Mouse (Mus musculus): Measurements from ENCODE around the gene Cemip. TPM values are rescaled to one million over a fixed set of nuclear protein-coding genes. Genes with fewer than 3 reads are reported as not detected.

Gene Cemip
- total and polyA plus RNA-seq, 3 experiments, result under 0.01 TPM; not detected in 2

- Histone ChIP-seq H3K4me1 (ENCODE audit: control insufficient read depth in 1 of 2, insufficient read depth in 2 of 2) (no peaks in the 10 kb centered on the region), H3K36me3 (replicated peaks in 1 of 2; ENCODE audit: control insufficient read depth in 1 of 2, insufficient read depth in 1 of 2, low read length in 1 of 2) (no peaks in the 10 kb centered on the region), H3K27ac (ENCODE audit: insufficient read depth, low read depth) (no peak overlapping the region), H3K79me2 (replicated peaks; ENCODE audit: control insufficient read depth, extremely low read depth, insufficient read depth, poor library complexity, severe bottlenecking) (no peaks in the 10 kb centered on the region), H3K9me3 (replicated peaks; ENCODE audit: low read length) (no peaks in the 10 kb centered on the region), H3K4me2 (ENCODE audit: insufficient read depth, low read depth, poor library complexity, severe bottlenecking) (no peak overlapping the region), H3K27me3 (replicated peaks) (peaks cover 26% of the 10 kb centered on the region), H3K9ac (ENCODE audit: insufficient read depth, low read depth) (no peak overlapping the region), H3K4me3 (replicated peaks in 1 of 3; ENCODE audit: low read depth in 2 of 3, low read length in 2 of 3, poor library complexity in 1 of 3) (no peak overlapping the region)
- DNase-seq (ENCODE audit: extremely low read depth), result no peak
- TF ChIP-seq MXI1 (IDR thresholded peaks at IDR 0.05; ENCODE audit: low read depth, low read length) (no peak), NRF1 (IDR thresholded peaks at IDR 0.05; ENCODE audit: low read depth, low read length) (no peak), POLR2A (IDR thresholded peaks at IDR 0.05; ENCODE audit: low read depth, low read length) (no peak), MYC (IDR thresholded peaks at IDR 0.05; ENCODE audit: low read depth, low read length) (no peak), KAT2A (IDR thresholded peaks at IDR 0.05; ENCODE audit: insufficient replicate concordance, low read length) (no peak), HCFC1 (IDR thresholded peaks at IDR 0.05; ENCODE audit: low read depth, low read length) (no peak), RCOR1 (conservative IDR thresholded peaks at IDR 0.05; ENCODE audit: low read depth, low read length) (no peak), IRF4 (IDR thresholded peaks at IDR 0.05; ENCODE audit: low read depth, low read length) (no peak), ETS1 (conservative IDR thresholded peaks at IDR 0.05; ENCODE audit: low read depth, low read length) (no peak), NELFE (IDR thresholded peaks at IDR 0.05; ENCODE audit: low read depth, low read length) (no peak), SMC3 (IDR thresholded peaks at IDR 0.05; ENCODE audit: low read depth, low read length) (no peak), ZMIZ1 (IDR thresholded peaks at IDR 0.05; ENCODE audit: low read depth, low read length) (no peak), RAD21 (IDR thresholded peaks at IDR 0.05; ENCODE audit: low read depth, low read length) (no peak), CHD2 (IDR thresholded peaks at IDR 0.05; ENCODE audit: low read length) (no peak), TBP (conservative IDR thresholded peaks at IDR 0.05; ENCODE audit: low read depth, low read length) (no peak), ZNF384 (IDR thresholded peaks at IDR 0.05; ENCODE audit: low read depth, low read length) (no peak), ZKSCAN1 (IDR thresholded peaks at IDR 0.05; ENCODE audit: borderline replicate concordance, low read depth, low read length) (no peak), MAFK (IDR thresholded peaks at IDR 0.05; ENCODE audit: insufficient replicate concordance, low read length) (no peak)
- dilution Hi-C loops (cut with MboI; ENCODE audit: extremely low pct_ligation_motif_present, extremely low pct_unique_long_range_greater_than_20kb, low sequenced_read_pairs), result no loop called here
- in situ Hi-C loops (cut with MboI; ENCODE audit: low pct_ligation_motif_present, low pct_unique_long_range_greater_than_20kb, low sequenced_read_pairs), result no loop called here
These were observed 62.8 kb downstream of the Cemip start for GRCm38 (mm10) chr7:84023466-84023865.

- no peak overlapping the region for H3K27ac ChIP-seq (ENCODE audit: insufficient read depth, low read depth)
- DNase-seq (ENCODE audit: extremely low read depth), result no peak
- TF ChIP-seq KAT2A (IDR thresholded peaks at IDR 0.05; ENCODE audit: insufficient replicate concordance, low read length), result no peak
- no peak for TF ChIP-seq MAX (IDR thresholded peaks at IDR 0.05; ENCODE audit: low read length)
- TF ChIP-seq ZNF384 (IDR thresholded peaks at IDR 0.05; ENCODE audit: low read depth, low read length), result no peak
- TF ChIP-seq CHD1 (IDR thresholded peaks at IDR 0.05; ENCODE audit: low read depth, low read length), result no peak
- no peak for TF ChIP-seq USF1 (IDR thresholded peaks at IDR 0.05; ENCODE audit: low read depth, low read length)
- TF ChIP-seq NRF1 (IDR thresholded peaks at IDR 0.05; ENCODE audit: low read depth, low read length), result no peak
- no peak for TF ChIP-seq IRF4 (IDR thresholded peaks at IDR 0.05; ENCODE audit: low read depth, low read length)
- no peak for TF ChIP-seq RCOR1 (conservative IDR thresholded peaks at IDR 0.05; ENCODE audit: low read depth, low read length)
- no peak for TF ChIP-seq TBP (conservative IDR thresholded peaks at IDR 0.05; ENCODE audit: low read depth, low read length)
- TF ChIP-seq JUND (conservative IDR thresholded peaks at IDR 0.05; ENCODE audit: low read depth, low read length), result no peak
- TF ChIP-seq POLR2A (IDR thresholded peaks at IDR 0.05; ENCODE audit: low read depth, low read length), result no peak
- no peak for TF ChIP-seq EP300 (IDR thresholded peaks at IDR 0.05; ENCODE audit: low read length)
These were observed 63.8 kb downstream of the Cemip start for GRCm38 (mm10) chr7:84022462-84022861.

More at GRCm38 (mm10) chr7:84022462-84022861, 63.8 kb downstream of the Cemip start:
- Histone ChIP-seq H3K4me3 (replicated peaks in 1 of 3; ENCODE audit: low read depth in 2 of 3, low read length in 2 of 3, poor library complexity in 1 of 3) (no peak overlapping the region), H3K27me3 (replicated peaks) (peaks cover 35% of the 10 kb centered on the region), H3K9ac (ENCODE audit: insufficient read depth, low read depth) (no peak overlapping the region), H3K36me3 (replicated peaks in 1 of 2; ENCODE audit: control insufficient read depth in 1 of 2, insufficient read depth in 1 of 2, low read length in 1 of 2) (no peaks in the 10 kb centered on the region), H3K4me2 (ENCODE audit: insufficient read depth, low read depth, poor library complexity, severe bottlenecking) (no peak overlapping the region), H3K9me3 (replicated peaks; ENCODE audit: low read length) (no peaks in the 10 kb centered on the region), H3K4me1 (ENCODE audit: control insufficient read depth in 1 of 2, insufficient read depth in 2 of 2) (no peaks in the 10 kb centered on the region), H3K79me2 (replicated peaks; ENCODE audit: control insufficient read depth, extremely low read depth, insufficient read depth, poor library complexity, severe bottlenecking) (no peaks in the 10 kb centered on the region)
- in situ Hi-C loops (cut with MboI; ENCODE audit: low pct_ligation_motif_present, low pct_unique_long_range_greater_than_20kb, low sequenced_read_pairs) (no loop called here), dilution Hi-C loops (cut with MboI; ENCODE audit: extremely low pct_ligation_motif_present, extremely low pct_unique_long_range_greater_than_20kb, low sequenced_read_pairs) (no loop called here)

Measured in CH12.LX (cell line).